Mouse (Mus musculus): ENCODE measurements at regions not wholly inside any gene's neighbourhood (a gene's known extent, or its start where the extent isn't known, plus 50 kb on each side); places are given as distances from the start of the nearest gene placed in this dataset.

DNA sequence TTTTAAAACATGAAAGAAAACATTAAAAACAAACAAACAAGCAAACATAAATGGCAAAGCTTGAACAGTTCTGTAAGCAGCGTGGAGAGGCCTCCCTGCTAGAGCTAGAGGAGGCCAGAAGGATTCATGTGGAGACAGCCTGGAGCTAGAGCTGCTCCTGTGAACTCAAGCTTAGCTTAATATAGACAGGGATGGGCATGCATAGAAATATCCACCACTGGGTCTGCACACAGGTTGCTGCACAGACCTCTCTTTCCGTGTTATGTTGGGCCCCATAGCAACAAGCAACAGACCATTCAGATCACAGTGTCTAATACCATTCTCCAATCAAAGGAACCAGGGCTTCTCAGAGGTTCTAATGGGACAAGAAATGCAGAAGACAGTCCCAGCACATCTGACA is 122.9 kb upstream of the Magi3 start:
- no peak for DNase-seq
- intact Hi-C loops (cut with DNase I; ENCODE audit: low total_unique reads) = no loop called here

- intact Hi-C loops (cut with DNase I; ENCODE audit: low total_unique reads) = no loop called here
- no peak for DNase-seq
Observed at GRCm38 (mm10) chr3:104342220-104342619, 122.0 kb upstream of the Magi3 start.

GRCm38 (mm10) chr3:104340331-104340730 is 120.2 kb upstream of the Magi3 start:
- no peak for DNase-seq
- intact Hi-C loops (cut with DNase I; ENCODE audit: low total_unique reads) = no loop called here

DNA sequence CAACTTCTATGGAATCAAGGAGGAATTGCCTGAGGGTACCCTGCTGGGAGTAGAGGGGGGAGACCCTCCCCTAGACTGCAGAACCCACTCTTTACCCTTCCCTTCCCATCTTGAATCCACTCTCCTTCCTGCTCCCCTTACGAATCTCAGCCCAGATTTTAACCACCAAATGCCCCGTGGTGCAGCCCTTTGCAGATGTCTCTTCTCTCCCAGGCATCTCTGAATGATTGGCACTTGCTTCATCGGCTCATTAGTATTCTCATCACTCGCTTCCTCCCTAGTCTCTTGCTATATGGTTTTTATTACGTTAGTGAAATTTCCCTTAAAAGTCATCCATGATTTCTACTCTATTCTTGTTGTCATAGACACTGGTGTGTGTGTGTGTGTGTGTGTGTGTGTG is 116.7 kb upstream of the Magi3 start:
- intact Hi-C loops (cut with DNase I; ENCODE audit: low total_unique reads) = no loop called here
- no peak for DNase-seq

- intact Hi-C loops (cut with DNase I; ENCODE audit: low total_unique reads) = no loop called here
- DNase-seq = no peak
Observed at GRCm38 (mm10) chr3:104336308-104336707, 116.1 kb upstream of the Magi3 start.

GRCm38 (mm10) chr3:104334760-104335159 is 114.6 kb upstream of the Magi3 start:
- intact Hi-C loops (cut with DNase I; ENCODE audit: low total_unique reads) = no loop called here
- no peak for DNase-seq

- intact Hi-C loops (cut with DNase I; ENCODE audit: low total_unique reads) = no loop called here
- no peak for DNase-seq
Observed at GRCm38 (mm10) chr3:104333345-104333744, 113.2 kb upstream of the Magi3 start.

- intact Hi-C loops (cut with DNase I; ENCODE audit: low total_unique reads) = no loop called here
- no peak for DNase-seq
Observed at GRCm38 (mm10) chr3:104330646-104331045, 110.5 kb upstream of the Magi3 start.

DNA sequence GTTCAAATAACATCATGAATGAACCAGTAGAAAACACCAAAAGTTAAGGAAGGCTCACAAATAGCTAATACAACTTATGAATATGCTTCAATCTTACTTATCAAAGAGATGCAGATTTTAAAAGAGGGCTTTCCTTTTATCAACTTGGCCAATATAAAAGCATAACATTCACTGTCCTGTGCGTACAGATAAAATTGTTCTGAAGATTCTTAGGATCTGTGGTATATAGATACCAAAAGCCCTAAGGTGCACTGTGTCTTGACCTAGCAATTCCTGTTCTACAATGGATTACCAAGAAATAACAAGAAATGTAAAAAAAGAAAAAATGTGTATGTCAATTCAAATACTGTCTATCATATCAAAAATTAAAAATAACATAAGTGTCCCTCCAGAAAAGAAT is 107.7 kb upstream of the Magi3 start:
- intact Hi-C loops (cut with DNase I; ENCODE audit: low total_unique reads) = no loop called here
- DNase-seq = no peak

DNA sequence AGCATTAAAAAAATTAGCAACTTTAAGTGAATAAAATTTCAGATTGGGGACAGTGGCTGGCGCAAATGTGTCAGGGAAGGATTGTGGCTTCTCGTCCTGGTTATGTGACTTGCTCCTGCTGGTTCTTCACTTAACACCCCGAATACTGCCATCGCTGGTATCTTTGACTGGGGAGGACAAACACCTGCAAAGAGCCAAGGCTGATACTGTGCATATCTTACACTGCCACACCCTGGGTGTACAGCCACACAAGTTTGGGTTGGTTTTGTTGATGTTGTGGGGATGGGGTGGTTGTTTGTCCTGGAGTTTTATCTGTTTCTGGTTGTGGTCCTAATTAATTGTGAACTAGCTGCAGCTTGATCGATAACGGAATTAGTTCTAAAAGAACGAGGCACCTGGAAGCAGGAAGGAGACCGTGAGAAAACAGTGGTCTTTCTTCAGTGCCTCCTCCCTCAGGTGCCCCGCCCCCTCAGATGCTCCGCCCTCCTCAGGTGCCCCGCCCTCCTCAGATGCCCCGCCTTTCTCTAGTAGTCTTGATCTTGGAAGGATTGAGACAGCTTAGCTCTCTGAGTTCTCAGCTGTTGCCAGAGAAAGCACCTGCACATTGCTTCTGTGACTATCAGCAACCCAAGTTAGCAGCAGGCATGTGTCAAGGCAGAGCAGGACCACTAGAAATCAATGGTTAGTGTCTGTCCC is 107.0 kb upstream of the Magi3 start:
- DNase-seq = no peak
- intact Hi-C loops (cut with DNase I; ENCODE audit: low total_unique reads) = no loop called here

DNA sequence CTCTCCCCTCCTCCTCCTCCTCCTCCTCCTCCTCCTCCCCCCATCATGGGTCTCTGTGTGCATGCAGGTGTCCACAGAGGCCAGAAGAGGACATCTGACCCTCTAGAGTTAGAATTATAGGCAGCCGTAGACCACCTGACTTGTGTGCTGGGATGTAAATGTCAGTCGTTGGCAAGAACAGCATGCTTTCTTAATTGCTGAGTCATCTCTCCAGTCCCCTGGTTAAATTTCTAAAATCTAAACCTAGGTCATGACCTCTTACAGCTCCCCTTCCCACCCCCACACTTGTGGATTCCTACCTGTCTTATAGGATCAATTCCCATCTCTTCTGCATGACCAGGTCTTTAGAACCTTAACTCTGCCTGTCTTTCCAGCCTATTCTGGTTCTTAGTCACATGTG is 102.4 kb upstream of the Magi3 start:
- intact Hi-C loops (cut with DNase I; ENCODE audit: low total_unique reads) = no loop called here
- no peak for DNase-seq

GRCm38 (mm10) chr3:104320404-104320803 is 100.2 kb upstream of the Magi3 start:
- intact Hi-C loops (cut with DNase I; ENCODE audit: low total_unique reads) = no loop called here
- DNase-seq = no peak

- DNase-seq = no peak
- intact Hi-C loops (cut with DNase I; ENCODE audit: low total_unique reads) = no loop called here
Observed at GRCm38 (mm10) chr3:104319377-104319776, 99.2 kb upstream of the Magi3 start.

- intact Hi-C loops (cut with DNase I; ENCODE audit: low total_unique reads) = no loop called here
Observed at GRCm38 (mm10) chr3:104318911-104319310, 98.7 kb upstream of the Magi3 start.

GRCm38 (mm10) chr3:104317528-104317927 is 97.4 kb upstream of the Magi3 start:
- intact Hi-C loops (cut with DNase I; ENCODE audit: low total_unique reads) = no loop called here

More at GRCm38 (mm10) chr3:104318911-104319310, 98.7 kb upstream of the Magi3 start:
- DNase-seq = peak; percentile 58

DNA sequence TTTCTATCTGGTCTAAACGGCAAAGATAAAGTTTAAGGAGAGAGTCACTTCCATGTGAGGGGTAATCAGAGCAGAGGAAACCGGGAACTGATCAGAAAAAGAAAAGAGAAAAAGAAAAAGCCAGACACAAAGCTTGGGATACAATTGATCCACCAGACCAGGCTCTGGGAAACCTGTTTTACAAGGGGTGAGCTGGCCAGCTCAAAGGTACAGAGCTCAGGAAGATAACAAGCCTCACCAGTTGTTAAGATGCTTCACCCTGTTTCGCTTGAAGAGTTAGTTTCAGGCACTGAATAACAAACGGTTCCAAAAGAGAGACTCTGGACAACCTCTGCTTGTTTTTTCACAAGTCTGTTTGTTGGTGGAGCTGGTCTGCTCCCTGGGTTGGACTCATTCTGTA is 92.9 kb upstream of the Magi3 start:
- intact Hi-C loops (cut with DNase I; ENCODE audit: low total_unique reads) = no loop called here

More at GRCm38 (mm10) chr3:104317528-104317927, 97.4 kb upstream of the Magi3 start:
- DNase-seq = no peak

GRCm38 (mm10) chr3:104306961-104307360 is 86.8 kb upstream of the Magi3 start:
- DNase-seq = no peak

More for the DNA sequence above, 92.9 kb upstream of the Magi3 start:
- DNase-seq = no peak

DNA sequence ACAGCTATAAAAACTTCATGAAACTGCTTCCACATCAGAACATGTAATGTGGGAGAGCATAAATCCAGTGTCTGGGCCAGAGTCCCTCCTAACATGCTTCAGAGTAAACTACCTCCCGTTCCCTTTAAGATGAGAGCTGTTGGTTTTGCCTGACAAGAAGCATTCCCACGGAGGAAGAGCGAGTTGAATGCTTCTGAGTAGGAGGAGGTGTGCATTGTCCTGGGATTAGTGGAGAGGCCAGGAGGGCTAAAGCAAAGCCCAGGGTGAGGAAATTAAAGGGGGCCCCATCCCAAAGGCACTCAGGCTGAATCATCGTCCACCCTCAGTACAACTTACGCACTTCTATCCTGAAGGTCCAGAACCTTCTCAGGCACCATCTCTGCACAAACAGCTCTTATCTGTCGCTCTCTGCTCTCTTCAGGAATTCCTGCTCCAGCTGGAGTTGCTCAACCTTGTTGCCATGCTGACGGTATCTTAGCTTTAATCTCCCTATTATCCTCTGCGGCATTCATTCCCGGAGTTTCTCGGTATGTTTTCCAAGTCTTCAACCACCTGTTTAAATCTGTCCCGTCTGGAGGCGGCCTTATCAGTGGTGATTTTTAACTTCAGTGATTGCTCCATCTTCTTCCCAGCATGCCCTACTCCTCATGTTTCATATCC is 85.9 kb upstream of the Magi3 start:
- DNase-seq = no peak
- intact Hi-C loops (cut with DNase I; ENCODE audit: low total_unique reads) = no loop called here

More at GRCm38 (mm10) chr3:104306961-104307360, 86.8 kb upstream of the Magi3 start:
- intact Hi-C loops (cut with DNase I; ENCODE audit: low total_unique reads) = no loop called here

GRCm38 (mm10) chr3:104303577-104303976 is 83.4 kb upstream of the Magi3 start:
- intact Hi-C loops (cut with DNase I; ENCODE audit: low total_unique reads) = no loop called here

DNA sequence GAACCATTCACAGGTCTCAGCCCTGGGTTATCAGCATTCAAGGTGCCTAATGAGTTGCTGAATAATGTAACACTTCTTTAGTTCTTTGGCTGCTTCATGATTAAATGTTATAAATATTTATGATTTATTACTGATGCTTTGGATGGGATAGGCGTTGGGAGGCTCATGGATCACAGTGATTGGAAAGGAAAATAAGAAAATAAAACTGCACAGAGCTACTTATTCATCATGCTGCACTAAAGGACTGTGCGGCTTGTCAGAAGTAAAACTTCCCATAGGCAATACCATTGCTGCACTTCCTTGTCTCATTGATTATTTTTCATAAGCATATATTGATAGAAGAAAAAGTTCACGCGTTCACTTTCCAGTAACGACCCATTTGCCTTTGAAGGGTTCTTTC is 80.0 kb upstream of the Magi3 start:
- no peak for DNase-seq
- intact Hi-C loops (cut with DNase I; ENCODE audit: low total_unique reads) = no loop called here

More at GRCm38 (mm10) chr3:104303577-104303976, 83.4 kb upstream of the Magi3 start:
- no peak for DNase-seq

DNA sequence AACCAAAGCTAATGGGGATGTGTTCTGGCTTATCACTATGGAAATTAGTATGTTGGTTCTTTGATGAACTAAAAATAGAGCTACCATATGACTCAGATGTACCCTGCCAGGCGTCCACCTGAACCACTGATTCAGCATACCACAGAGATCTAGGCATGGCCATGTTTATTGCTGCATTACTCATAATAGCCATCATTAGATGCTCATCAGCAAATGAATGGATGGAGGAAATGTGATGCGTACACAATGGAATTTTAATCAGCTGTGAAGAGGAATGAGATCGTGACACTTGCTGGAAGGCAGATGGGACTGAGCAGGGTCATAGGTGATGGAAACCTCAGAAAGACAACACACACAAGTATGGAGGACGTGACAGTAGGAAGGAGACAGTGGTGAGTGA is 78.7 kb upstream of the Magi3 start:
- intact Hi-C loops (cut with DNase I; ENCODE audit: low total_unique reads) = no loop called here
- DNase-seq = no peak

All from gastrocnemius, postnatal 14 days (tissue).